Mouse (Mus musculus): ENCODE results near the gene Mllt10. TPM values are rescaled to one million over a fixed set of nuclear protein-coding genes. Genes with fewer than 3 reads are reported as not detected.

The Mllt10 gene
- polyA plus RNA-seq, 1 experiment from 2014 or later, result 36.4 TPM

DNA sequence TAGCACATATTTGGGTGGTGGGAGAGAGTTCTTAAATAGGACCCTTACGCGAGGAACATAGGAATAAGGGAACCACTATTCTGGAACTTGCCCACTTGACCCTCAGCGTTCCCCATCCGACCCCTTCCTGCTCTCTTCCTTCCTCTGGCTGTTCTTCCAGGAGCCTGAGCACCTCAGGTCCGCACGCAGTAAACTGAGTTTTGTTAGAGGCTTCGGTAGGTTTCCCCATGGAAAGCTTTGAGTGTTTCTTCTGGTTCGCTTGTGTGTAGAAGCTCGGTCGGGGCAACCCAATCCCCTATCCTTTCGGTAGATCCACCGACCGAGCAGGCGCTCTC lies 29.3 kb upstream of the Mllt10 start:
- Histone ChIP-seq H3K27ac (ENCODE audit: low read depth) (no peak overlapping the region), H3K4me3 (ENCODE audit: low read depth, low read length) (peak overlapping the region; percentile 52), H3K9me3 (ENCODE audit: control insufficient read depth, low read length) (no peaks in the 10 kb centered on the region), H3K36me3 (ENCODE audit: control insufficient read depth, insufficient read depth, low read length) (no peaks in the 10 kb centered on the region), H3K4me2 (ENCODE audit: low read length) (peak overlapping the region; percentile 92), H3K9ac (ENCODE audit: low read length) (peak overlapping the region; percentile 48), H3K27me3 (replicated peaks; ENCODE audit: control insufficient read depth, insufficient read depth, low read length) (no peaks in the 10 kb centered on the region), H3K4me1 (replicated peaks; ENCODE audit: control insufficient read depth, insufficient read depth, low read length) (peaks cover 10% of the 10 kb centered on the region)
- no peak for ATAC-seq (replicated peaks; ENCODE audit: low FRiP score, low TSS enrichment, low read depth)
- peak; percentile 78 for DNase-seq (ENCODE audit: low spot score)
- 4% methylated on average over 14 of the region's 14 CpGs for WGBS

DNA sequence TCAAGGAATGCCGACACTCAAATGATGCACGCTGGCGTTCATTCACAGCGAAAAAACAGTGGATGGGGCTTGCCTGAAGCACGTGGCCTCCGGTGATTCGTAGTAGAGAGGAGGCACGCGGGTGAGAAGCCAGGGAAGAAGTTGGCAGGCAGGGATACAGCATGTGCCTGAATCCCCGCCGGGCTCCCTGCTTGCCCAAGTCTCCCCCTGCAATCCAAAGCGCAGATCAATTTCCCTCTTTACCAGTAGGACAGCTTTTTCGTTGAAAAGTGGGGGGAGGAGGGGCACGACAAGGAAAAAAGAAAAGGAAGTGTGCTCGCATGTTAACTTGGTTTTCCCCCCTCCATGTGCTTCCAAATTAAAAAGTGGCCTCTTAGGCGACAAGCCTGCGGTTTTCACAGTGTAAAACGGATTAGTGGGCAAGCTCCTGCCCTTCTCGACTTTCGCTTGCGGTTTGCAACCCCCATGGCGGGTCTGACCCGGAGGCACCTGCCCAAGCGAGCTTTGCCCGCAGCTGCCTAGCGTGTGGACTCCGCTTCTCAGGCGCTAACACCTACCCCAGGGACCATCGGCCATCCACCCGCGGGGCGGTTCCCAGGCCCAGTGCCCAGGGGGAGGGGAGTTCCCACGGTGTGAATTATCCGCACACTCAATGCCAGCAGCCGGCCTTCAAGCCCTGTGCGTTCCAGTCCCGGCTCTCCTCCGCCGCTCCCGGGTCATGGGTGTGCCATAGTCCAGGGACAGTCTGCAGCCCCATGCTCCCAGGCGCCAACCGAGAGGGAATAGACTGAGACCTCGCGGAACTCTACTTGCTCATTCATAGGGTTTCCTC lies 28.7 kb upstream of the Mllt10 start:
- no peaks in the 10 kb centered on the region for H3K27me3 ChIP-seq (replicated peaks; ENCODE audit: control insufficient read depth, insufficient read depth, low read length)
- H3K27ac ChIP-seq (ENCODE audit: low read depth), result no peak overlapping the region; the same call in 1 of the 2 replicates
- peak overlapping the region; percentile 48 for H3K9ac ChIP-seq (ENCODE audit: low read length)
- H3K36me3 ChIP-seq (ENCODE audit: control insufficient read depth, insufficient read depth, low read length), result no peaks in the 10 kb centered on the region
- peaks cover 15% of the 10 kb centered on the region for H3K4me1 ChIP-seq (replicated peaks; ENCODE audit: control insufficient read depth, insufficient read depth, low read length)
- WGBS, result 1% methylated on average over 44 of the region's 44 CpGs
- ATAC-seq (replicated peaks; ENCODE audit: low FRiP score, low TSS enrichment, low read depth), result peak; percentile 32
- H3K9me3 ChIP-seq (ENCODE audit: control insufficient read depth, low read length), result no peaks in the 10 kb centered on the region
- peak; percentile 85 for DNase-seq (ENCODE audit: low spot score)
- peak overlapping the region; percentile 52 for H3K4me3 ChIP-seq (ENCODE audit: low read depth, low read length)
- peak overlapping the region; percentile 92 for H3K4me2 ChIP-seq (ENCODE audit: low read length)

DNA sequence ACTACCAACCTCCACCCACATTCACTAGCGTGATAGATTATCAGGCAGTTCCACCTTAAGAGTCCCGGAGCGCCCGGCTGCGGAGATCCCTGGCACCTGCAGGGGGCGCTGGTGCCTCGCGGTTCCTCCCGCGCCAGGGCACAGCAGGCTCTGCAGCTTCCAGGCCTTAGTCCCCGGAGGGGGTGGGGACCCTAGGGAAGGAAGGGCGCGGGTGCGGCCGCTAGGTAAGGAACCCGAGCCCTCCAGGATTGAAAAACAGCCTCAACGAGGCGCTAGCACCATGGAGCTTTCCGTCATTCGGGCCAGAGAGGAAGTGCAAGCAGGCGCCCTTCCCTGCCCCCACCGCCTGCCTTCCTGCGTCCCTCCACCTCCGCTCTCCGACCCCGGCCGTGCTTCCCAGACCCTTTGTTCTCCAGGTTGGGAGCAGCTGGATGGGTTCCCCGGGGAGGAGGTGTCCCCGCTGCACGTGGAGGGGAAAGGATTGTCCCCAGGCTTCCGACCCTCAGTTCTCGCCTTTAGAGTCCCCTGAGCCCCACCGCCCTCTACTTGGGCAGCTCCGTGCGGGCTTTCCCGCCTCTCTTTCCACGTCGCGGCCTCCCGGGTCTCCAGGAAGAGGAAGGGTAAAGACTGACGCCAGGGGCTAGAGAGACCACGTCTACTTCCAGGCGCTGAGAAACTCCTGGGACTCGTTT lies 27.4 kb upstream of the Mllt10 start:
- no peaks in the 10 kb centered on the region for H3K27me3 ChIP-seq (replicated peaks; ENCODE audit: control insufficient read depth, insufficient read depth, low read length)
- peak overlapping the region; percentile 92 for H3K4me2 ChIP-seq (ENCODE audit: low read length)
- no peaks in the 10 kb centered on the region for H3K36me3 ChIP-seq (ENCODE audit: control insufficient read depth, insufficient read depth, low read length)
- no peaks in the 10 kb centered on the region for H3K9me3 ChIP-seq (ENCODE audit: control insufficient read depth, low read length)
- H3K9ac ChIP-seq (ENCODE audit: low read length), result peak overlapping the region; percentile 91
- peak overlapping the region; percentile 99 for H3K27ac ChIP-seq (ENCODE audit: low read depth)
- ATAC-seq (replicated peaks; ENCODE audit: low FRiP score, low TSS enrichment, low read depth) (peak; percentile 91), DNase-seq (ENCODE audit: low spot score) (peak; percentile 97)
- peak overlapping the region; percentile 52 for H3K4me3 ChIP-seq (ENCODE audit: low read depth, low read length)
- H3K4me1 ChIP-seq (replicated peaks; ENCODE audit: control insufficient read depth, insufficient read depth, low read length), result peaks cover 26% of the 10 kb centered on the region
- WGBS, result under 1% methylated on average over 44 of the region's 44 CpGs

DNA sequence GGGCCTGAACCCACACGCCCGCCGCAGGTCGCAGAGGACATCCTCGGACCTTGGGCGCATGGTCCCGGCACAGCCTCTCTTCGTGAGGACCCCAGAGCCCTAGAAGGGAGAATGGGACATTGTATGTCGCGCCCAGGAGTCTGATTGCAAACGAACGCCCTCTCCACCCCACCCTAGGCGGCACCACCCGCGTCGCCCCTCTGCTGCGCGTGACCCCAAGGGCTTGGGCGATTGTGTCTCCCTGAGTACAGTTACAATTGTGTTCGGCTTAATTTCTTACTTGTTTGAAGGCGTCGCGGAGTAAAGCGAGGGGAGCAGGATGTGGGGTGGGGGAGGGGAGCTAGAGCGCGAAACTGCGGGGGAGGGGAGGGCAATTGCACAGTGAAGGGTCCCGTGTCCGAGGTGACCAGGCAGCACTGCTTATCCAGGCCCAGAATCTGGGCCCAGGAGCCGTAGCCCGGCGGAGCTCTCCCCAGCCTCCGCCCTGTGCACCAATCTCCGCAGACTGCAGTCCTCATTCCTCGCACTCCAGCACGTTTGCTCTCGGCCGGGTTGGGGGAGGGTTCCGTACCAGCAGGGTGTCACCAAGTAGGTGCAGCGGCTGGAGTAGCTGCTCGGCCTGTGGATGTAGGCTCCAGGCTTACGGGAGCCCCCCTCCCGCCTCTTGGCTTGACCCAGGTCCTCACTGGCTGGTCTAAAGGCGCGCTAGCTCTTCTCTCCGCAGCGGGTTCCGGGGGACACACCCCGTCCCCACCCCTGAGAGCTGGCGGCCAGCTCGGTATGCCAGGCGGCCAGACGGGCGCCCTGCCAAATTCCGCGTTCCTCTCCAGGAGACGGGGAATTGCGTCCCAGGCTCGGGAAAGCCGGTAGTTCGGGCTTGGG lies 26.7 kb upstream of the Mllt10 start:
- peaks cover 26% of the 10 kb centered on the region for H3K4me1 ChIP-seq (replicated peaks; ENCODE audit: control insufficient read depth, insufficient read depth, low read length)
- ATAC-seq (replicated peaks; ENCODE audit: low FRiP score, low TSS enrichment, low read depth), result peak; percentile 65
- under 1% methylated on average over 61 of the region's 61 CpGs for WGBS

DNA sequence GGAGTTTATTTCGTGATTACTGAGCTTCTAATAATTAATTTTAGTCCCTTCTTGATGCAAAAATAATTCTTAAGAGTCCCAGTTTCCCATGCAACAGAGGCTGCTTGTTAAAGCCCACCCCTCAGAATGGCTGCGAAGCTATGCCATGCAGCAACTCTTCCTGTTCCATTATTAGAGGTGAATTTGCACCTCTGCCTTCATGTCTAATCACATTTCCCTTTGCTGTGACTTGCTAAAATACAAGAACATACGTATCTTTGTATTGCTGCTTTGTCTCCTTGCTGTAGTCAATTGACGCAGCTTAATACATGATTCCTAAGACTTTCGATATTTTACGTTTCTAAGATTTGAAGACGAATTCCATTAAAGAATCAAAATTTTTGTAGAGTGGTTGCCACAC lies 25.4 kb upstream of the Mllt10 start:
- no peak for DNase-seq (ENCODE audit: low spot score)
- Histone ChIP-seq H3K9ac (ENCODE audit: low read length) (no peak overlapping the region), H3K36me3 (ENCODE audit: control insufficient read depth, insufficient read depth, low read length) (no peaks in the 10 kb centered on the region), H3K27ac (ENCODE audit: low read depth) (no peak overlapping the region), H3K27me3 (replicated peaks; ENCODE audit: control insufficient read depth, insufficient read depth, low read length) (no peaks in the 10 kb centered on the region), H3K4me3 (ENCODE audit: low read depth, low read length) (no peak overlapping the region), H3K4me1 (replicated peaks; ENCODE audit: control insufficient read depth, insufficient read depth, low read length) (peaks cover 26% of the 10 kb centered on the region), H3K4me2 (ENCODE audit: low read length) (no peak overlapping the region), H3K9me3 (ENCODE audit: control insufficient read depth, low read length) (no peaks in the 10 kb centered on the region)
- WGBS, result 87% methylated on average over 7 of the region's 7 CpGs
- no peak for ATAC-seq (replicated peaks; ENCODE audit: low FRiP score, low TSS enrichment, low read depth)

More for the DNA sequence above, 26.7 kb upstream of the Mllt10 start:
- Histone ChIP-seq H3K9ac (ENCODE audit: low read length) (peak overlapping the region; percentile 91), H3K4me2 (ENCODE audit: low read length) (peak overlapping the region; percentile 92), H3K36me3 (ENCODE audit: control insufficient read depth, insufficient read depth, low read length) (no peaks in the 10 kb centered on the region), H3K27me3 (replicated peaks; ENCODE audit: control insufficient read depth, insufficient read depth, low read length) (no peaks in the 10 kb centered on the region), H3K4me3 (ENCODE audit: low read depth, low read length) (peak overlapping the region; percentile 52), H3K9me3 (ENCODE audit: control insufficient read depth, low read length) (no peaks in the 10 kb centered on the region), H3K27ac (ENCODE audit: low read depth) (peak overlapping the region; percentile 99)
- peak; percentile 95 for DNase-seq (ENCODE audit: low spot score)

DNA sequence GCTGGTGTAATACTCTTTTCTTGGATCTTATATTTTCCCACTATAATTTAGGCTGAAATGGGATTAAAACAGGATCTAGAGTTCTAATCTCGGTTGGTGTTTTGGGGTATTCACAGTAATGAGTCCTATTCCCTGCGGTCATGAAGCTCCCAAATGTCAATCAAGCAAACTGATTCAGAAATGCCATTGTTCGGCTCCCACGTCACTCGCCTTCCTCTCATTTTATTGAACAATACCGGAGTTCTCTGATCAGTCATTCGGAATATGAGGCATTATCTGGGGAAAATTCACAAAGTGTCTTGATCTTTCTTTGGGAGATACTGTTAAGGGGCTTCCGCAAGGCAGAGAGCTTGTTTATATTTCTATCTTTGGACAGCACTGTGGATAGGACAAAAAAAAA lies 24.5 kb upstream of the Mllt10 start:
- Histone ChIP-seq H3K4me1 (replicated peaks; ENCODE audit: control insufficient read depth, insufficient read depth, low read length) (peaks cover 26% of the 10 kb centered on the region), H3K27ac (ENCODE audit: low read depth) (no peak overlapping the region), H3K36me3 (ENCODE audit: control insufficient read depth, insufficient read depth, low read length) (no peaks in the 10 kb centered on the region), H3K9me3 (ENCODE audit: control insufficient read depth, low read length) (no peaks in the 10 kb centered on the region), H3K4me2 (ENCODE audit: low read length) (peak overlapping the region; percentile 94; the same call in 1 of the 2 replicates), H3K4me3 (ENCODE audit: low read depth, low read length) (no peak overlapping the region), H3K9ac (ENCODE audit: low read length) (no peak overlapping the region), H3K27me3 (replicated peaks; ENCODE audit: control insufficient read depth, insufficient read depth, low read length) (no peaks in the 10 kb centered on the region)
- 70% methylated on average over 8 of the region's 8 CpGs for WGBS
- DNase-seq (ENCODE audit: low spot score), result no peak
- no peak for ATAC-seq (replicated peaks; ENCODE audit: low FRiP score, low TSS enrichment, low read depth)

DNA sequence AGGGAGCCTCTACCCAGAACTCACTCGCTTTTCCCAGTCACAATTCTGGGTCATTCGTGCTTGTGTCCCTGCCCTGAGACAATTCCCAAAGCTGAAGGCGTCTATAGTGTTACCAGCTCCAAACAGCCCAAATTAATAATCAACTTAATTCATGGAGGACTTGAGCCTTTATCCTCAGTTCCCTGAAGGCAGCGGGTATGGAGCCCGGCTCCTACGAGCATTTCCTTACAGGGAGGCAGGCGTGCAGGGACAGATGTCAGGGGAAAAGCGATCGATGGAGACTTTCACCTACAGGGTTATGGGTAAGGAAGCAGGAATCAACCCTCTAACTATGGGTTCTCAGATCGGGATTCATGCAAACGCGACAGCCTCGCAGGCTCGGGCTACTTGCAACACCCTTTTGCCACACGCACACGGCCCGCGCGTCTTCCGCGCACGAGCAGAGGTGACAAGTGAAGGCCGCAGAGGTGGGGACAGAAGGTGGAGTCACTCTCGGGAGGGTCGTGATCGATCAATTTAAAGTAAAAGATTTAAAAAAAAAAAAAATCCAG lies 23.7 kb upstream of the Mllt10 start:
- Histone ChIP-seq H3K27me3 (replicated peaks; ENCODE audit: control insufficient read depth, insufficient read depth, low read length) (no peaks in the 10 kb centered on the region), H3K9me3 (ENCODE audit: control insufficient read depth, low read length) (no peaks in the 10 kb centered on the region), H3K4me1 (replicated peaks; ENCODE audit: control insufficient read depth, insufficient read depth, low read length) (peaks cover 26% of the 10 kb centered on the region), H3K9ac (ENCODE audit: low read length) (peak overlapping the region; percentile 79), H3K36me3 (ENCODE audit: control insufficient read depth, insufficient read depth, low read length) (no peaks in the 10 kb centered on the region), H3K4me3 (ENCODE audit: low read depth, low read length) (peak overlapping the region; percentile 31), H3K27ac (ENCODE audit: low read depth) (no peak overlapping the region), H3K4me2 (ENCODE audit: low read length) (peak overlapping the region; percentile 94)
- peak; percentile 87 for DNase-seq (ENCODE audit: low spot score)
- no peak for ATAC-seq (replicated peaks; ENCODE audit: low FRiP score, low TSS enrichment, low read depth)
- WGBS, result 10% methylated on average over 26 of the region's 26 CpGs

Data from intestine, embryonic 14.5 days (tissue).